Mouse (Mus musculus): ENCODE data around the gene Ppm1g.

- TF ChIP-seq POLR2A (IDR thresholded peaks at IDR 0.05; ENCODE audit: low read depth, low read length) (no peak), CTCF (conservative IDR thresholded peaks at IDR 0.05; ENCODE audit: insufficient read depth, insufficient read length, low read depth, low read length) (no peak)
Observed at GRCm38 (mm10) chr5:31242191-31242590, 21.7 kb upstream of the Ppm1g start.

Data from kidney, adult 2 months (tissue).